ENCODE assay signal across 24 mouse cellular contexts in the genomic region with DNA sequence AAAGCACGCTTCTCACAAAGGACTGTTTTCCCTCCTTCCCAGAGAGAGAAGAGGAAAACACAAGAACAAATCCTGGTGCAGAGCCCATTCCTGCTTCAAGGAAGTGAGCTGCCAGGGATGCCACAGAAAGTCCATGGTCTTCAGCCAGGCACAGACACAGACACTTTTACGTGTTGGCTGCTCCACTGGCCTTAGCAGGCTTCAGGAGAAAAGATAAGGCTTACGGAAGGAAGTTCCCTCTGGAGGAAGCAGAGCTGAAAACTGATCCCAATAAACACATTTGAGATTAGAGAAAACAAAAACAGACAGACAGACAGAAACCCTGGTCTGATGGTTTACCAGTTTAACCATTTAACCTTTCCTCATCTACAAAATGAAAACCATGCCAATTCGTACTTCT. TPM values are rescaled to one million over a fixed set of nuclear protein-coding genes. Genes with fewer than 3 reads are reported as not detected.
DNase-seq lines count a peak whose midpoint lies in the region; ATAC-seq and TF ChIP-seq lines count a peak whose summit lies in the region.
"Had no signal": no experiment of that assay in that cellular context is flagged by ENCODE, and none has a peak within 500 bp of the region (broad histone marks: within the 10 kb centered on the region; RNA-seq: fewer than 3 reads in every experiment).

No protein-coding gene starts in this region.

- H3K9ac ChIP-seq in heart, embryonic 11.5 days (ENCODE audit: low read depth, low read length), result no peak overlapping the region
- H3K9ac ChIP-seq in ES-E14 (ENCODE audit: insufficient read depth, low read depth, low read length, poor library complexity, severe bottlenecking), result peak overlapping the region; percentile 67; the same call in 1 of the 2 replicates
- H3K9ac ChIP-seq: embryonic facial prominence, embryonic 15.5 days; forebrain, postnatal 0 days; hindbrain, embryonic 15.5 days had no signal

- no peaks in the 10 kb centered on the region for H3K27me3 ChIP-seq in heart, embryonic 11.5 days (ENCODE audit: control insufficient read depth, insufficient read depth, low read length)
- no peaks in the 10 kb centered on the region for H3K27me3 ChIP-seq in kidney, adult 2 months (replicated peaks; ENCODE audit: control insufficient read depth, insufficient read depth, low read length)
- H3K27me3 ChIP-seq: embryonic facial prominence, embryonic 15.5 days; hindbrain, embryonic 15.5 days; Patski had no signal

- in situ Hi-C loops in ES-E14 (cut with MboI; ENCODE audit: low sequenced_read_pairs in 2 of 2, unreplicated experiment in 2 of 2), result no loop called here

- no peak for TF ChIP-seq CTCF in kidney, adult 2 months (conservative IDR thresholded peaks at IDR 0.05; ENCODE audit: insufficient read depth, insufficient read length, low read depth, low read length)

- no peak for ATAC-seq in heart, embryonic 11.5 days (replicated peaks; ENCODE audit: insufficient number of reproducible peaks, low FRiP score, low TSS enrichment)
- ATAC-seq: forebrain, postnatal 0 days; intestine, embryonic 16.5 days; Patski had no signal

- H3K4me1 ChIP-seq in heart, embryonic 11.5 days (ENCODE audit: control insufficient read depth, insufficient read depth, low read length), result peaks cover 16% of the 10 kb centered on the region
- H3K4me1 ChIP-seq in kidney, adult 2 months (ENCODE audit: control insufficient read depth, insufficient read depth, low read length), result peaks cover 8% of the 10 kb centered on the region
- peaks cover 11 to 15% of the 10 kb centered on the region in 2 experiments; a peak in 3 of 4 replicates for H3K4me1 ChIP-seq in ES-E14 (ENCODE audit: control insufficient read depth in 2 of 2, insufficient read depth in 2 of 2, low read length in 2 of 2, poor library complexity in 1 of 2)

- no peaks in the 10 kb centered on the region for H3K36me3 ChIP-seq in heart, embryonic 11.5 days (ENCODE audit: control insufficient read depth, insufficient read depth, low read length)
- H3K36me3 ChIP-seq in kidney, adult 2 months (ENCODE audit: control insufficient read depth, insufficient read depth, low read length), result no peaks in the 10 kb centered on the region
- H3K36me3 ChIP-seq in ES-E14 (ENCODE audit: control insufficient read depth, insufficient read depth, low read length, poor library complexity, severe bottlenecking), result no peaks in the 10 kb centered on the region
- H3K36me3 ChIP-seq: embryonic facial prominence, embryonic 15.5 days; forebrain, embryonic 10.5 days; hindbrain, embryonic 15.5 days had no signal

- WGBS in heart, embryonic 11.5 days (ENCODE audit: insufficient replicate concordance), result 32% methylated on average over 4 of the region's 4 CpGs
- WGBS in kidney, adult 2 months, result 68% methylated on average over 4 of the region's 4 CpGs

- no peak overlapping the region for H3K4me3 ChIP-seq in heart, embryonic 11.5 days (ENCODE audit: low read depth, low read length)
- no peak overlapping the region for H3K4me3 ChIP-seq in kidney, adult 2 months (ENCODE audit: insufficient read depth, low read depth, low read length)
- H3K4me3 ChIP-seq in ES-E14 (ENCODE audit: insufficient read depth in 1 of 2, low read depth in 1 of 2, low read length in 2 of 2, poor library complexity in 1 of 2, severe bottlenecking in 1 of 2), result no peak overlapping the region
- H3K4me3 ChIP-seq: embryonic facial prominence, embryonic 15.5 days; forebrain, embryonic 10.5 days; hindbrain, embryonic 15.5 days; left cerebral cortex, adult 2 months had no signal

- no peaks in the 10 kb centered on the region for H3K9me3 ChIP-seq in heart, embryonic 11.5 days (replicated peaks; ENCODE audit: control insufficient read depth, low read length)
- no peaks in the 10 kb centered on the region for H3K9me3 ChIP-seq in ES-E14 (ENCODE audit: control insufficient read depth, insufficient read depth, low read depth, low read length)
- H3K9me3 ChIP-seq: embryonic facial prominence, embryonic 15.5 days; forebrain, embryonic 10.5 days; hindbrain, embryonic 15.5 days had no signal

- no peak for DNase-seq in heart, adult 8-10 months (ENCODE audit: low spot score)
- DNase-seq in kidney, adult 2 months, result no peak
- no peak for DNase-seq in kidney, adult 18-20 months
- DNase-seq in 3T3-L1 (ENCODE audit: low read depth, low spot score) (peak; percentile 25), ES-E14 (ENCODE audit: low read depth, low spot score) (no peak)
- no peak for DNase-seq in cerebellum, adult 8-10 months
- DNase-seq: adrenal gland, postnatal 10 days; cerebellum, adult 11 months; cerebellum, postnatal 14 days; embryo, embryonic 11 days; forebrain, postnatal 0 days; kidney, postnatal 4 days; layer of hippocampus, adult 9-11 months; left cerebral cortex, postnatal 4 days; liver; lung, postnatal 36 days; thymus, adult 2 months had no signal

- TF ChIP-seq POLR2A in kidney, adult 2 months (IDR thresholded peaks at IDR 0.05; ENCODE audit: low read depth, low read length), result no peak

- peak overlapping the region; percentile 3; the same call in 1 of the 2 replicates for H3K27ac ChIP-seq in heart, embryonic 11.5 days (ENCODE audit: low read depth, low read length)
- H3K27ac ChIP-seq in kidney, adult 2 months (ENCODE audit: insufficient read depth, low read depth, low read length), result 0 out of 2 replicates have a peak overlapping the region, but pooled peaks have one; percentile 7
- H3K27ac ChIP-seq in ES-E14 (ENCODE audit: insufficient read depth, low read depth, low read length, poor library complexity, severe bottlenecking), result peak overlapping the region; percentile 99
- H3K27ac ChIP-seq: embryonic facial prominence, embryonic 15.5 days; forebrain, embryonic 10.5 days; hindbrain, embryonic 15.5 days; left cerebral cortex, adult 2 months had no signal

- H3K4me2 ChIP-seq in heart, embryonic 11.5 days, result no peak overlapping the region
- H3K4me2 ChIP-seq: embryonic facial prominence, embryonic 15.5 days; hindbrain, embryonic 15.5 days had no signal

TF ChIP-seq in ES-E14, 5 proteins besides CTCF, POLR2A, EP300 and RAD21:
- TF ChIP-seq HCFC1 (IDR thresholded peaks at IDR 0.05; ENCODE audit: borderline replicate concordance, insufficient read depth, low read length) (no peak), ZNF384 (IDR thresholded peaks at IDR 0.05; ENCODE audit: low read depth, low read length) (0 out of 2 replicates have a peak, but pooled peaks have one; percentile 5)

RNA-seq across cellular contexts. Expression of gene Hspa8, which starts 4.7 kb away (rescaled TPM):
- polyA plus RNA-seq in heart, embryonic 11.5 days (2014; fragmentation: Nextera tagmentation; extraction: Ambion mirVana), result 2,531 and 2,677 TPM in 2 replicates
- total RNA-seq in heart, adult 8-10 months (2022), result 1,000 to 10,000 TPM; 1,176 to 1,889 (median 1,438) TPM
- polyA plus RNA-seq in kidney, adult 2 months (2012; rRNA removed), result 3,384 and 3,621 TPM in 2 replicates
- total RNA-seq in ES-E14 (2012; rRNA removed), result 3,361 and 3,988 TPM in 2 replicates

Comparison
In these comparisons a context has a peak if more than half of its experiments do, and no peak if none do; other contexts are left out.
1. H3K27ac ChIP-seq: peak in every context shown above with its lines; median percentile 99 in ES-E14; 7 in kidney, adult 2 months; 3 in heart, embryonic 11.5 days.